Mouse (Mus musculus) left cerebral cortex, postnatal 4 days (tissue): ENCODE results near the gene Ypel4. TPM values are rescaled to one million over a fixed set of nuclear protein-coding genes. Genes with fewer than 3 reads are reported as not detected.
"Not testable (repeated sequence)": the region's sequence is repeated elsewhere in the genome, so short reads cannot be mapped to it uniquely, and the experiment has no call there.

Experiments used
- DNase-seq: peaks from one replicate; pipeline ENCODE4 v3.0.0-alpha.2; 2022
- intact Hi-C: fragments of 180-260 bp; cut with DNase I; formaldehyde crosslinking; loops from one replicate; pipeline ENCODE4 v1.15.1; 2025
- total RNA-seq, 2 experiments: library from RNA; stranded (reverse); gene quantifications; 2 replicates each; pipeline ENCODE4 v1.2.3; 2021

Ypel4 gene
- total RNA-seq, 2 experiments from 2014 or later: 13.7 to 15.4 TPM

DNA sequence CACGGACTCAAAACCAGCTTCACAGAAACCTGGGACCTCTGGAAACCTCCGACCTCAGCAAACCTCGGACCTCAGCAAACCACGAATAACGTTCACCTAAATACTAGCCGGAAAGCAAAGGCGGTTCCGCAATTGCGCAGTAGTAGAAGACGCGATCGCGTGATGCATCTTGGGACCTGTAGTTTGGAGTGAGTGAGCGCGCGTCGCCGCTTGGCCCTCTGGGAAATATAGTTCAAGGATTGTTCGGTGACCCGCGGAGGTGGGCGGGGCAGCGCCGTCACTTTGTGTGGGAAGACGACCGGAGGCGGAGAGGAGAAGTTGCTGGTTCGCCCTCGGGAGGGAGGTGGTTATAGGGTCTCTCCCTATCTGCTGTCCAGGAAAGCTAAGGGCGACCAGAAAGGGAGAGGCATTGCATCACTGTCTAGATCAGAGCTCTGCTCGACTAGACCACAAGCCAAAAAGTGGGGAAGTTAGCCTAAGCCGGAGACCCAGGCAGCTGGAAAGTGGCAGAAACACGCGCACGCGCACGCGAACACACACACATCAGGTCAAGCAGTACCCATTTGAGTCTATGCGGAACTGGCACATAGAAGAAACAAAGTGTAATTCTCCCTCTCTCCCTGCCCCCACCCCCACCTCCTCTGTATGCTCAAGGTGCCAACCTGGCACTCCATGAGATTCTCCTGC is 6.5 kb upstream of the Ypel4 start, which contains the start of gene Clp1:
Clp1 (minus strand) TSS at position 179 of the 687 bp plus-strand sequence.
- intact Hi-C loops: loop anchor here (5.0 kb wide), 1 partner anchor 70 kb away; the partner anchor contains the start of gene Ube2l6
- DNase-seq: peak; percentile 96

DNA sequence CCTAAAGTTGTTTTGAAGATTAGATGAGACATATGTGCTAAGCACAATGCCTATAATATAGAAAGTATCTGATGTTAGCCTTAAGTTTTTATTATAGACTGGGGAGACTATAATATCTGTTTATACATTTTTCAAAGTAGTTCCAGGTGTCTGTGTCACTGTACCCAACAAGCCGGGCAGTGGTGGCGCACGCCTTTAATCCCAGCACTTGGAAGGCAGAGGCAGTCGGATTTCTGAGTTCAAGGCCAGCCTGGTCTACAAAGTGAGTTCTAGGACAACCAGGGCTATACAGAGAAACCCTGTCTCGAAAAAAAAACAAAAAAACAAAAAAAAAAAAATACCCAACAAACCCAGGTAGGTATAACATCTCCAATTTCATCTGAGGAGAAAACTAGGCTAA is 5.7 kb upstream of the Ypel4 start:
- not testable (repeated sequence) for DNase-seq
- intact Hi-C loops: loop anchor here (5.0 kb wide), 1 partner anchor 69 kb away; the partner anchor contains the start of gene Ube2l6

DNA sequence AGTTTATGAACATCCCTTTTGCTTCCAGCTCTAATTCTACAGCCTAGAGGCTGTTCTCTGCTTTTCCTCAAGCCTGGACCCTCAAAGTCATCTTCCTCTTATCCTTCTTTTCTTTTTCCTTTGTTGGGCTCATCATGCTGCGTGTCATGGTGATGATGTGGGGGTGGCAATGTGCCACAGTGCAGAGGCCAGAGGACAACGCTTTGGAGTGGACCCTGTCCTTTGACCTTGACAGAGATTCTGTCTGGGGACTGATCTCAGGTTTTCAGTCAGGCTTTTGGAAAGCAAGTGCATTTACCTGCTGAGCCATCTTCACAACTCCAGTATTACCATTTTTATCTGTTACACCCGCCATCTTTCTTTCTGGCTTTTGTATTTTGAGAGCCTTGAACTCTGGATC is 2.7 kb upstream of the Ypel4 start:
- intact Hi-C loops: no loop called here

DNA sequence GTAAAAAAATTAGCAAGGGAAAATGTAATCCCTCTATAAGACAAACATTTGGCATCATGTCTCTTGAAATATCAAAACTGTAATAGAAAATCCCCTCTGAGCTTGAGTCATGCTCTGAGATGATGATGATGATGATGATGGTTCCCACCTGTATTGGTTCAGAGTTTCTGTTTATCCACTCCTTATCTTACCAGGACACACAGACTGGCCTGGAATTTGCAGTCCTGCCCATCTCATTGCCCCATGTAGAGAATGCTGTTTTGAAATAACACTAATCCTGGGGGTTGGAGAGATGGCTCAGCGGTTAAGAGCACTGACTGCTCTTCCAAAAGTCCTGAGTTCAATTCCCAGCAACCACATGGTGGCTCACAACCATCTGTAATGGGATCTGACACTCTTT is 1.5 kb upstream of the Ypel4 start:
- no peak for DNase-seq
- intact Hi-C loops: no loop called here

More for the DNA sequence above, 2.7 kb upstream of the Ypel4 start:
- no peak for DNase-seq

DNA sequence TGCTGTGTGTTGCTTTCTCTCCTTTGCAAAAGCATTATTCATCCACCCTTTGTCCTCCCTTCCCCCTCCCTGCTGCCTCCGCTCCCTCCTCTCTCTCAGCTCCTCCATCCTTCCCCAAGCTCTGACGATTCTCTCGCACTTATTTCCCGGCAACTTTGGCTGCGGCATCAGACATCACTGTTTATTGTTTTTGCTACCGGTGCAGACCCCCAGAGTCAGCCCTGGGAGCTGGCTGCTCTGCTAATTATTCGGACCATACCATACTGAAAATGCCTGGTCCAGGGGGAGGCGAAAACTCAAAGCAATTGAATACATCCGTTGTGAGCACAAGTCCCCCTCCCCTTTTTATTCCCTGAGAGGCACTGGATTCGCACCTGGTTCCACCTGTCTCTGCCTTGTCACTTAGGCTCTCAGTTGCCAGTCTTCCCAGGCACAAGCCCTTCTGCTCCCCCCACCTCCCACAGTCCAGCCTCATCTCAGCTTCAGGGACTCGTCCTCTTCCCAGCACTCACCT is 550 bp downstream of the Ypel4 start:
- intact Hi-C loops: no loop called here
- DNase-seq: peak; percentile 43

DNA sequence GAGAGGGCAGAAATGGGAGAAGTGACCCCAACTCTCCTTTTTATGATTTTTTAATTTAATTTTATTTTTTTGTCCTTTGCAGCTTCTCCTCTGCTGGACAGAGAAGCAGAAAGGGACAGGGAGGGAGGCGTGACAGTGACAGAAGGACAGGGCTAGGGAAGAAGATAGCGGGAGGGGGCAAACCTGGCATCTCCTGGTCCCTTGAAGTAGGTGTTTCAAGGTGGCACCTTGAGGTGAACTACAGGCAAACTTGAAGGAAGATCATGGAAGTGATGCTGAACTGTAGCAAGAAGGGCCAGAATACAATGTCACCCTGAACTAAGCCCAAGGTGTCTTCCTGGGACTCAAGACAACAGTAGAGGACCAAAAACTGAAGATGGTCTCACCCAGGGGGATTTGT is 1.1 kb downstream of the Ypel4 start:
- no peak for DNase-seq
- intact Hi-C loops: no loop called here

DNA sequence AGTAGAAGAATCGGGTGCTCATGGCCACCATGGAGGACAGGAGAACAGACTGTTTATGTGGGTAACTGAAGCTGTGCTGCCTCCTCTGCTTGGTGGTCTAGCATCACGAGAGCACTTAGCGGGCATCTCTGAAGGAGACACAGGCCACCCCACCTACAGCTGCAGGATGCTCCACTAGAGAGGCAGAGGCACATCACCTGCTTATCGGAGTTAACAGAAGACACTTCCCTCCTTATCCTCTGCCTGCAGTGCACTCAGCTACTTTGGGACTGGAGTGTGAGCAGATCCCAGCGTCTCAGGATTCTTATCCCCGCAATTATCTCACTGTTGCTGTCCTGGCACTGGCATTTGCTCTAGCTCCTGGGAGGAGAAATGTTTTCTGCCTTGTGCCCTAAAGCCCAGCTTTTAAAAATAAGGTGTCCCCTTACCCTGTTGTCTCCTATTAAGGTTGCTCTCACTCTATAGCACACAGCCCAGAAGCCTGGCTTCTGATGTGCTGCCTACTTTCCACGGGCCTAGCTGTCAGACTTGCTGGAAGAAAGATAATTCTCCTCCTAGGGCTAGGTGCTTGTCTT is 1.6 kb downstream of the Ypel4 start:
- intact Hi-C loops: no loop called here
- no peak for DNase-seq

DNA sequence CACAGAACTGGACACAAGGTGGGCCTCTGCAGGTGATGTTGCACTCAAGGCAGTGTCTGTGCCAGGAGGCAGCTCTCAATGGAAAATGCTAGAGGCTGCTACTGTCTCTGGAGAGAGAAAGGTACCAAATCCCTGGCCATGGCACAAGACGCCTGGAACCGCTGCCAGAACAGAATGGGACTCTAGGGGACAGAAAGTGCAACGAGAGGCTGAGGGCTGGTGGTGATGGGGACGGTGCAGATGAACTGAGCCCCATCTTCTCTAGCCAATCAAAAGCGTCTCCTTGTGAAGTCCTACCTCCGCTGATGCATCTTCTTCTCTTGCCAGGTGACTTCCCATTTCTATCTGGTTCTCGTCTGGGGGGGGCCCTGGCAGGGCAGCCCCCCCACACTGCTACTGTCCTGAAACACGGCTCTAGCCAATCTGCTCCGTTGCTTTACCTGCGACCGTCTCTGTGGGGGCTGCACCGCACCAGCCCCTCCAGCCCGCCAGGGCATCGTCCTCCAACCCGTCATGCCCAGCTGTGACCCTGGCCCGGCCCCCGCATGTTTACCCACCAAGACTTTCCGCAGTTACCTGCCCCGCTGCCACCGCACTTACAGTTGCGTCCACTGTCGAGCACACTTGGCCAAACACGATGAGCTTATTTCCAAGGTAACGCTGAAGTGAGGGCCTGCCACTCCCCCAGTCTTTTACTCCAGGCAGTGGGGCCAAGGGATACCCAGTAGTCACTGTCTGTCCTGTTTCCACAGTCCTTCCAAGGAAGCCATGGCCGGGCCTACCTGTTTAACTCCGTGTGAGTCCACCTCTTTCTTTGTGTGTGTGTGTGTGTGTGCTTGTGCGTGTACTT is 2.7 kb downstream of the Ypel4 start:
- intact Hi-C loops: no loop called here
- DNase-seq: peak; percentile 29

DNA sequence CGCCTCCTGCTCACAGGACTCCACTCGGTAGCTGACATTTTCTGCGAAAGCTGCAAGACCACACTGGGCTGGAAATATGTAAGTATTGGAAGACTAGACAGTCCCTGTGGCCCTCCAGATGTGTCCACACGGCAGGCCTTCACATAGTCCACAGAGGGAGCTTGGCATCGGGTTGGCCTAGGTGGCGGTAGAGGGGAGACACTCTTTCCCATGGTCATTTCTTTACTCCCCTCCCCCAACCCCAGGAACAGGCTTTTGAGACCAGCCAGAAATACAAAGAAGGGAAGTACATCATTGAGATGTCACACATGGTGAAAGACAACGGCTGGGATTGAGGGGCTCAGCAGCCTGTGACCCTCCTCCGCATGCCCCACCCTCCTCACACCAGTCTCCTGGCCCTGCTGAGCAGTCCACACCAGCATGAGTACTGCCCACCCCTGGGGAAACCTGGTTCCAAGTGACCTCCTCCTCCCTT is 3.6 kb downstream of the Ypel4 start:
- peak; percentile 46 for DNase-seq
- intact Hi-C loops: no loop called here

DNA sequence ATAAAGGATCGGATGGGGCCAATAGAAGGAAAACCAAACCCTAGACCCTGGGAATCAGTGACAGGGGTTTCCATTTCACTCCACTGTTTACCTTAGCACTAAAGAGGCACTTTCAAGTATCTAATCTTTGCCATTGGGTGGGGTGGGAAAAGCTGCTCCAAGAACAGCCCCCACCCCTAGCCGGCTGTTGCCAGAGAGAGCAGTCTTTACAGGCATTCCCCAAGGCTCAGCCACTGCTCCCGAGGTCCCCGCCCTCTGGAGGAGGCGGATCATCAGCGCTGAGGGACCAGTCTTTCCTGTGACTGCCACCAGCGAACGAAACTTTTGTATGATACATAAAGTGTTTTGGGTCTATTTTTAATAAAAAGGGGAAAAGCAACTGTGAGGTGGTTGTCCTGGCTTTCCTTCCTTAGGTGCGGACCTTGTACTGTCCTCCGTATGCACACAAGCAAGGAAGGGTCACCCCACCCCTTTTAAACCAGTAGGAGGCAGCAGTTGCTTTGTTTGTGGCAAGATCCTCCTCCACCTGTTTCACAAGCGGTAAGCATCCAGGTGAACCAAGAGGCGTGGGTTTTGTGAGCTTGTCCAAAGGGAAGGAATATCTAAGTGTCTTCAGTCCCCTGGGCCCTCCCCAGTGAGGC is 4.5 kb downstream of the Ypel4 start:
- peak; percentile 38 for DNase-seq
- intact Hi-C loops: no loop called here

DNA sequence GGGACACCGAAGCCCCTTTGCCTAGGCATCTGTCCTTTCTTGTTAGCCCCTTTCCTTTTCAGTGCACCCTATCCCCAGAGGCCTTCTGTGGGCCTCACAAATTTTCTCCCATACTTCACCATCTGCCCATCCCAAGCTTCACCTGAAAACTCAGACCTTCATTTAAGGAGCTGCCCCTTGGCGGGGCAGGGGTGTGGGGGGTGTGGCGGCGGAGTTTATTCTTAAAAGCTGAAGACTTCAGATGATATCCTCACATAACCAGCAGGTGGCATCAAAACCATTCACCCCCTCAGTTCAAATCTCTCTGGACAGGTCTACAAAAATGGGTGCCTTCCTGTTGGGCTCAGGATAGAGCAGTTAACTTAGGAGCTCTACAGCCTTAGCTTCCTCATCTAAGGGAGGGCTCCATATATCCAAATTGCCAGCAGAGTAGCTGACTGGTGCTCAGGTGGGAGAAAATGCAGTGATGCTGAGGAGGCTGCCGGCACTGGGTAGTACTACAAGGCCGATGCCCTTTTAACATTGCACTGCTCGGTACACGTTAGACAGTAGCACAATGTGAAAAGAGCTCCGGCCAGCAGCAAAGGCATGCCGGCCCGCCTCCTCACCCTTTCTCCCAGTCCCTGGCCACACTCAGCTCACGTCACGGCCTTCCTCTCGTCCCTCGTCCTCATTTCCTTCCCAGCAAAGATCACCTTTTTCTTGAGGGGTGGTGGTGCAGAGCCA is 6.9 kb downstream of the Ypel4 start:
- DNase-seq: peak; percentile 24
- intact Hi-C loops: loop anchor here (5.0 kb wide), 1 partner anchor 57 kb away; the partner anchor contains the start of gene Ube2l6

DNA sequence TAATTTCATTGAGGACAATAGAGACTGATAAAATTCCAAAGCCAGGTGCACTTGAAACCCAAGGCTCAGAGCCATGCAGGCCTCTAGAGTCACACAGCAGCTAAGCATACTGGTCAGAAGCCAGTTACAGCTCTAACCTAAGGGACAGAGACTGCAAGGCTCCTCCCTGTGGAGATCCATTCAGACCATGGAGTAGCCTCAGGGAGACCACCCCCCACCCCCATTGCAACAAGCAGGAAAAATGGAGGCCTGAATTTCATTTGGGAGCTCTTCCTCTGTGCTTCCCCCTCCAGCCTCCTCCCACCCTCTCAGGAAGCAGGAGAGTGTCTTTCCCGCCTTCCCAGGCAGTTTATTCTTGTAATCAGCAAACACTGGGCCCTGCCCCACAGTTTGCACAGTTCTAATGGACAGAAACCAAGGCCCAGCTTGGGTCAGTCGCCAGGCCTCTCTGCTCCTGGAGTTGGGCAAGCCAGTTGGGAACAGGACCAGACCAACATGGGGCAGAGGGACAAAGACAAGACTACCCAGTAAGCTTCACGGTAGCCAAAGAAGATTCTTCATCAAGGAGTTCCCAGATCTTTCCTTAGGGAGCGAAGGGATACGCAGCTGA is 8.1 kb downstream of the Ypel4 start:
- DNase-seq: no peak
- intact Hi-C loops: loop anchor here (5.0 kb wide), 1 partner anchor 55 kb away; the partner anchor contains the start of gene Ube2l6

DNA sequence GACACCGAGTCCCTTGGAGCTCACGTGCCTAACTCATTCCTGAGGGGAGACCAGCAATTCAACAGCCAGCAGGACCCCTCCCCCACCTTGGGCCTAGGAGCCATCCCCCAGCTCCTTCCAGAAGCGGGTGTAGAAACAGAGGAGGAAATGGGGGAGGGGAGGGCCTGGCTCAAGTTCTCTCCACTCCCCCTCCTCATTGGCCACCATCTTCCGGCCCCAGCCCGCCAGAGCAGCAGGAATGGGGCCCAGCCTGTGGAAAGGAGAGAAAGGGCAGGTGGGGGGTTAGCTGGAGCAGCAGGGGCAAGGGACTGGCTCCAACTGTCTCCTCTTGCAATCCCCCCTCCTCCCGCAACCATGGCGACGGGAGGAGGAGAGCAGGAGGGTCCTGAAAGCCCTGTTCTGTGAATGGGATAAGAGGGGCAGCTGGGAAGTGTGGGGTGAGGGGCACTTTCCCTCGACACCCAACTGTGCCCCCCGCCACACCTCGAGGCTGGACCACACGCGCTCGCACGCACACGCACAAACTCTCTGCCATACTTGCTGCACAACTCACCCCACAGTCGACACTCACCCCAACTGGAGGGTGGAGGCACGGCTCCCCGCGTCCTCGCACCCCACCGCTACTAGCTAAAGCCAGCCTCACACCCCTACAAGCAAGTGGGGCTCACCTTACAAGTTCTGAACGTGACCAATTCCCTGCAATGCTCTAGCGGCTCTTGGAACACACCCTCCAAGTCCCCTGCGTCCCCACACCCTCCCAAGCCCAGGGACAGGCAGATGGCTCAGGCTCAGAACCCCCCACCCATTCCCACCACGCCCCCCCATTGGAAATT is 8.8 kb downstream of the Ypel4 start:
- peak; percentile 95 for DNase-seq
- intact Hi-C loops: loop anchor here (5.0 kb wide), 1 partner anchor 55 kb away; the partner anchor contains the start of gene Ube2l6

DNA sequence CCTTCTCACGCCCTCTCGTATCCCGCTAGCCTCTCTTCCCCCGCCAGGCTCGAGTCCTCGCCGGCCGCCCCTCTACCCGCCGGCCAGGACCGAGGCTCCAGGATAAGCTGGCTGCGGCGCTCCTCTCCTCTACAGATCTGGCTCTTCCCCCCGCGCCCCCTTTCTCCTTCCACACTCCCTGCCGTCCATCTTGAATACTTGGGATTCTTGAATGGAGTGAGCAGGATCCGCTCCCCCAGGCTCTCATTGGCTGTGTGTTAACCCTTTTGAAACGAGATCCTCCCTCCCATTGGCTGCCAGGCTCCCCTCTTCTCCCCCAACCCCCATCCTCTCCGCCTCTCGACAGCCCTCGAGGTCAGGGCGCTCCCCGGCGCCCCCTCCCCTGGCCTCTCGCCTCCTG is 9.7 kb downstream of the Ypel4 start, which contains the start of gene Gm19426:
Gm19426 (minus strand) TSS at position 95 of the 400 bp plus-strand sequence.
- intact Hi-C loops: loop anchor here (5.0 kb wide), 1 partner anchor 54 kb away; the partner anchor contains the start of gene Ube2l6

DNA sequence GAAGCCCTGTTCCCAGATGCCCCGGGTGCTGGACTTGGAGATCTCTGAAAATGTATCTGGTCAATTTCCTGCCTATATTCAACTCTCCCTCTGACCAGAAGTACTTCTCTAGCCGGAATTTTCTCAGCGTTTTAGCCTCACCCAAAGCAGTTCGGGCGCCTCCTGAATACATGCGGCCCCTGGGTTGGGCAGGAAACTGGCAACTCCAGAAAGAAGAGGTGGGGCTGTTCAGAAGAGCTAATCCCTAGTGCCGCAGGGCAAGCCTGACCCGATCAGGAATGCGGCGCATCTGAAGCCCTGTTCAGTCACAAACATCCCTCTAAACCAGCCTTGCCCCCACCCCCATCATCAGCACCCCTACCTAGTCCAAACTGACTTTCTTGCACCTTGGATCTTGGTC is 10.3 kb downstream of the Ypel4 start:
- intact Hi-C loops: loop anchor here (5.0 kb wide), 1 partner anchor 53 kb away; the partner anchor contains the start of gene Ube2l6
- DNase-seq: peak; percentile 43

More for the DNA sequence above, 9.7 kb downstream of the Ypel4 start, which contains the start of gene Gm19426:
- DNase-seq: peak; percentile 95

DNA sequence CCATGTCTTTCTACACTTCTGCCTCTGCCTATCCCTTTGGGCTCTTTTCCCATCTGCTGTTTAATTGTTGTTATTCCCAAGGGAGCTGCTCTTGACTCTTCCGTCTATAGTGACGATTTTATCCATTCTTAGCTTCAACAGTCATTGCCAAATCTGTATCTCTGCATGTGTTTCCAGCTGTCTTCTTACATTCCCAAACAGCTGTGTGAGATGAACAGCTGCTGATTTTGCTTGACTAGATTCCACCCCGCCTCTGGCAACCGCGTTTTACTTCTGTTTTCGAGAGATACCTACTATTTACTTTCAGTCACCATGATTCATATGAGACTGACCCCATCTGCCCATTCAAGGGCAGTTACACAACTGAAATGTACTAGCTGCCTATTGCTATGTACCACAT is 16.3 kb downstream of the Ypel4 start:
- no peak for DNase-seq
- intact Hi-C loops: no loop called here

DNA sequence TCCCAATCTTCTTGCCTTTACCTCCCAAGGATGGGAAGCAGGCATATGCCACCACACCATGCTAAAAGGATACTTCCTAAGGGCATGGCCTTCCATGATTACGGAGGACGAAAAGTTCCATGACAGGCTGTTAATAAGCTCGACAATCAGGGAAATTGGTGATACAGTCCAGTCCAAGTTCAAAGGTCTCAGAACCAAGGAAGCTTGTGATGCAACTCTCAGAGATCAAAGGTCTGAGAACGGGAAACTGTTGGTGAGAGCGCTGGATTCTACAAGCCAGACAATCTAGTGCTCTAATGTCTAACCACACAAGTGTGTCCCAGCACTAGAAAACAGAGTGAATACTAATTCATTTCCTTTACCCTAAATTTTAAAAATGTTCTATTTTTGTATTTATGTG is 22.4 kb downstream of the Ypel4 start:
- no peak for DNase-seq
- intact Hi-C loops: no loop called here
